Comparison of ENCODE assay signal across 21 mouse cellular contexts in genomic region chr8:34744682-34745081, GRCm38 (mm10).
DNase-seq lines count a peak whose midpoint lies in the region; ATAC-seq and TF ChIP-seq lines count a peak whose summit lies in the region.
"Had no signal": no experiment of that assay in that cellular context is flagged by ENCODE, and none has a peak within 500 bp of the region (broad histone marks: within the 10 kb centered on the region; RNA-seq: fewer than 3 reads in every experiment).

No protein-coding gene starts in this region.

- no peak overlapping the region for H3K9ac ChIP-seq in liver, adult 2 months (ENCODE audit: low read depth, low read length)
- H3K9ac ChIP-seq: hindbrain, embryonic 15.5 days; limb, embryonic 13.5 days; liver, embryonic 14.5 days; lung, embryonic 14.5 days; neural tube, embryonic 15.5 days had no signal

- peak; percentile 37 for DNase-seq in liver, adult 2 months (ENCODE audit: extremely low read depth, low read depth, low spot score)
- DNase-seq in liver, result no peak
- peak; percentile 20 for DNase-seq in retina, embryonic 14.5 days (ENCODE audit: low spot score)
- no peak for DNase-seq in gastrocnemius, postnatal 4 days (ENCODE audit: low spot score in 2 of 2)
- no peak for DNase-seq in gastrocnemius, postnatal 14 days
- no peak for DNase-seq in lung, postnatal 25 days (ENCODE audit: low spot score)
- DNase-seq: cerebellum, adult 11-12 months; cerebellum, postnatal 36 days; gastrocnemius, postnatal 10 days; kidney, postnatal 25 days; lung, embryonic 14.5 days; lung, postnatal 36 days; right cerebral cortex, postnatal 25 days had no signal

- 35% methylated on average over 4 of the region's 4 CpGs for WGBS in liver, adult 2 months

- no peak overlapping the region for H3K27ac ChIP-seq in liver, adult 2 months (replicated peaks; ENCODE audit: insufficient read depth, low read depth, low read length)
- H3K27ac ChIP-seq: hindbrain, embryonic 15.5 days; limb, embryonic 13.5 days; liver, embryonic 14.5 days; neural tube, embryonic 15.5 days had no signal

- peak; percentile 30 for ATAC-seq in CD4-positive, CD25-positive, alpha-beta regulatory T cell, adult 4 months
- peak; percentile 58 for ATAC-seq in granulocyte monocyte progenitor cell, adult 5-6 weeks (replicated peaks; ENCODE audit: poor library complexity, severe bottlenecking)
- ATAC-seq: forebrain, embryonic 14.5 days; intestine, embryonic 16.5 days had no signal

- TF ChIP-seq POLR2A in liver, adult 2 months (IDR thresholded peaks at IDR 0.05; ENCODE audit: extremely low read depth, insufficient read depth, low read length), result no peak

- no peaks in the 10 kb centered on the region for H3K79me2 ChIP-seq in liver, adult 2 months (ENCODE audit: control insufficient read depth, insufficient read depth, low read length)

- TF ChIP-seq CTCF in liver, adult 2 months (IDR thresholded peaks at IDR 0.05; ENCODE audit: low read depth, low read length), result no peak

- H3K27me3 ChIP-seq in liver, adult 2 months (ENCODE audit: control insufficient read depth, insufficient read depth, low read length), result no peaks in the 10 kb centered on the region
- H3K27me3 ChIP-seq: hindbrain, embryonic 15.5 days; limb, embryonic 13.5 days; neural tube, embryonic 15.5 days had no signal

- no peak overlapping the region for H3K4me3 ChIP-seq in liver, adult 2 months (ENCODE audit: insufficient read depth, low read depth, low read length)
- H3K4me3 ChIP-seq: hindbrain, embryonic 15.5 days; limb, embryonic 13.5 days; neural tube, embryonic 15.5 days had no signal

- H3K36me3 ChIP-seq in liver, adult 2 months (ENCODE audit: control insufficient read depth, insufficient read depth, low read length), result no peaks in the 10 kb centered on the region
- H3K36me3 ChIP-seq: hindbrain, embryonic 15.5 days; limb, embryonic 13.5 days; neural tube, embryonic 15.5 days had no signal

- H3K4me1 ChIP-seq in liver, adult 2 months (ENCODE audit: control insufficient read depth, insufficient read depth, low read length), result peaks cover 2% of the 10 kb centered on the region; the same call in 1 of the 2 replicates
- H3K4me1 ChIP-seq: hindbrain, embryonic 15.5 days; neural tube, embryonic 15.5 days had no signal

- intact Hi-C loops in gastrocnemius, postnatal 14 days (cut with DNase I; ENCODE audit: low total_unique reads), result no loop called here

Comparison
In these comparisons a context has a peak if more than half of its experiments do, and no peak if none do; other contexts are left out.
1. DNase-seq: peak in liver, adult 2 months (single experiment) and retina, embryonic 14.5 days (single experiment); none in liver (single experiment), gastrocnemius, postnatal 4 days (0 of 2), gastrocnemius, postnatal 14 days (single experiment) and lung, postnatal 25 days (single experiment).